11 mouse cellular contexts compared by ENCODE assay signal in the genomic region with DNA sequence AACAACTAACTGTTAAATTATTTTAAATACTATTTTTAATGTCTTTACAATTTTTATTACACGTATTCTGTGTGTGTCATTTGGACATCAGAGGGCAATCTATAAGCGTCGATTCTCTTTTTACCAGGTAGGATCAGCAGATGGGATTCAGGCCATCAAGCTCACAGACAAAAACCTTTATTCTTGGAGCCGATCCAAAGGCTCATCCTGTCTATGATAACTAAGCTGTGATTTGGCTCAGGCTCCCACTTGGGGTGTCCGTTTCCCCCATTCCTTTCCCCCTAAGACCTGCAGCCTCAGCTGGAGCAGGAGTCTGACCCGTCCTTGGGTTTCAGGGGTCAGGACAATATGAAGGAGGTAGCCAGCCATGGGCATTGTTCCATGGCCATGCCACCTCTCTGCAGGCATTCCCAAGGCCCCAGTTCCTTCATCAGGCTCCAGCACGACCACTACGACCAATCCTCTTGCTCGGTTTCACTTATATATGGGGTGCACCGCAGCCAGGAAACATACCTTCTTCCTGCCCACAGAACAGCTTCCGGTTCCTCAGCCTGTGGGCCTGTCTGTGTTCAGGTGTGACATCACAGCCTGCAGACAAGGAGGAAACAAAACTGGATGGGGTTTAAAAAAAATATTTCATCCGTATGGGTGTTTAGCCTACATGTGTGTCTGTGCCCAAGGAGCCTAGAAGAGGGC. TPM values are rescaled to one million over a fixed set of nuclear protein-coding genes. Genes with fewer than 3 reads are reported as not detected.
DNase-seq lines count a peak whose midpoint lies in the region; ATAC-seq and TF ChIP-seq lines count a peak whose summit lies in the region.
"Had no signal": no experiment of that assay in that cellular context is flagged by ENCODE, and none has a peak within 500 bp of the region (broad histone marks: within the 10 kb centered on the region; RNA-seq: fewer than 3 reads in every experiment).

No protein-coding gene starts in this region.

- intact Hi-C loops in heart, postnatal 36 days (cut with DNase I) = no loop called here

- H3K27me3 ChIP-seq in midbrain, embryonic 15.5 days (replicated peaks) = no peaks in the 10 kb centered on the region
- no peaks in the 10 kb centered on the region for H3K27me3 ChIP-seq in midbrain, embryonic 13.5 days
- no peaks in the 10 kb centered on the region for H3K27me3 ChIP-seq in small intestine, adult 2 months (ENCODE audit: control insufficient read depth, insufficient read depth, low read length)
- H3K27me3 ChIP-seq in hindbrain, embryonic 11.5 days (ENCODE audit: control insufficient read depth, insufficient read depth, low read length) = no peaks in the 10 kb centered on the region

- peak; percentile 76 for DNase-seq in thymus, postnatal 4 days
- DNase-seq in heart, postnatal 36 days = no peak
- no peak for DNase-seq in hindbrain, embryonic 11.5 days (ENCODE audit: low spot score)
- no peak for DNase-seq in gastrocnemius, postnatal 4 days (ENCODE audit: low spot score in 2 of 2)
- DNase-seq: adrenal gland, postnatal 14 days; forebrain, postnatal 0 days had no signal

- peaks cover 16% of the 10 kb centered on the region for H3K4me1 ChIP-seq in midbrain, embryonic 15.5 days
- peaks cover 18% of the 10 kb centered on the region for H3K4me1 ChIP-seq in midbrain, embryonic 13.5 days (replicated peaks)
- peaks cover 15% of the 10 kb centered on the region for H3K4me1 ChIP-seq in small intestine, adult 2 months (ENCODE audit: control insufficient read depth, insufficient read depth, insufficient read length, low read length)
- H3K4me1 ChIP-seq in hindbrain, embryonic 11.5 days (replicated peaks; ENCODE audit: control insufficient read depth, insufficient read depth, low read length) = no peaks in the 10 kb centered on the region

- no peaks in the 10 kb centered on the region for H3K36me3 ChIP-seq in midbrain, embryonic 15.5 days (replicated peaks)
- peaks cover 13% of the 10 kb centered on the region for H3K36me3 ChIP-seq in midbrain, embryonic 13.5 days
- H3K36me3 ChIP-seq in small intestine, adult 2 months (ENCODE audit: control insufficient read depth, insufficient read depth, low read length) = no peaks in the 10 kb centered on the region
- no peaks in the 10 kb centered on the region; the same call in 1 of the 2 replicates for H3K36me3 ChIP-seq in hindbrain, embryonic 11.5 days (ENCODE audit: control insufficient read depth, insufficient read depth, low read length)
- H3K36me3 ChIP-seq: limb, embryonic 10.5 days had no signal

- no peak overlapping the region for H3K27ac ChIP-seq in midbrain, embryonic 15.5 days
- H3K27ac ChIP-seq in midbrain, embryonic 13.5 days = no peak overlapping the region
- peak overlapping the region; percentile 43; the same call in 1 of the 2 replicates for H3K27ac ChIP-seq in small intestine, adult 2 months (ENCODE audit: insufficient read depth, low read depth, low read length)
- no peak overlapping the region for H3K27ac ChIP-seq in hindbrain, embryonic 11.5 days (ENCODE audit: low read depth, low read length)
- H3K27ac ChIP-seq: limb, embryonic 10.5 days had no signal

- no peak overlapping the region for H3K4me3 ChIP-seq in midbrain, embryonic 15.5 days
- H3K4me3 ChIP-seq in midbrain, embryonic 13.5 days (replicated peaks) = no peak overlapping the region
- peak overlapping the region; percentile 30 for H3K4me3 ChIP-seq in small intestine, adult 2 months (ENCODE audit: low read depth, low read length)
- no peak overlapping the region for H3K4me3 ChIP-seq in hindbrain, embryonic 11.5 days (ENCODE audit: low read depth, low read length)
- H3K4me3 ChIP-seq: limb, embryonic 10.5 days had no signal

- H3K4me2 ChIP-seq in midbrain, embryonic 15.5 days = no peak overlapping the region
- H3K4me2 ChIP-seq in midbrain, embryonic 13.5 days (replicated peaks) = no peak overlapping the region
- H3K4me2 ChIP-seq in hindbrain, embryonic 11.5 days (replicated peaks; ENCODE audit: low read depth, low read length) = no peak overlapping the region

- 84% methylated on average over 12 of the region's 12 CpGs for WGBS in midbrain, embryonic 15.5 days
- WGBS in midbrain, embryonic 13.5 days = 91% methylated on average over 12 of the region's 12 CpGs
- WGBS in small intestine, adult 2 months = 78% methylated on average over 12 of the region's 12 CpGs
- 91% methylated on average over 12 of the region's 12 CpGs for WGBS in hindbrain, embryonic 11.5 days

- no peak for ATAC-seq in midbrain, embryonic 15.5 days (replicated peaks)
- no peak for ATAC-seq in midbrain, embryonic 13.5 days
- ATAC-seq in hematopoietic stem cell, adult 5-6 weeks (replicated peaks in 1 of 2; ENCODE audit: insufficient read depth in 1 of 2, low FRiP score in 2 of 2, low TSS enrichment in 1 of 2, low read depth in 1 of 2, poor library complexity in 2 of 2, severe bottlenecking in 2 of 2) = peak; percentile 80 to 83
- no peak for ATAC-seq in hindbrain, embryonic 11.5 days (ENCODE audit: low FRiP score)
- ATAC-seq: forebrain, postnatal 0 days had no signal

- H3K9ac ChIP-seq in midbrain, embryonic 15.5 days = 0 out of 2 replicates have a peak overlapping the region, but pooled peaks have one; percentile 4
- no peak overlapping the region for H3K9ac ChIP-seq in midbrain, embryonic 13.5 days (replicated peaks)
- H3K9ac ChIP-seq in hindbrain, embryonic 11.5 days (ENCODE audit: low read depth, low read length) = no peak overlapping the region
- H3K9ac ChIP-seq: forebrain, postnatal 0 days had no signal

- TF ChIP-seq POLR2A in small intestine, adult 2 months (IDR thresholded peaks at IDR 0.05; ENCODE audit: low read depth, low read length) = no peak

- no peaks in the 10 kb centered on the region for H3K9me3 ChIP-seq in midbrain, embryonic 15.5 days
- H3K9me3 ChIP-seq in midbrain, embryonic 13.5 days = no peaks in the 10 kb centered on the region
- no peaks in the 10 kb centered on the region for H3K9me3 ChIP-seq in hindbrain, embryonic 11.5 days (ENCODE audit: control insufficient read depth, low read length)
- H3K9me3 ChIP-seq: limb, embryonic 10.5 days had no signal

- no peak for TF ChIP-seq CTCF in small intestine, adult 2 months (IDR thresholded peaks at IDR 0.05; ENCODE audit: extremely low read depth, insufficient read length, insufficient replicate concordance, low read depth, low read length)

RNA-seq across cellular contexts. Expression of a gene that starts 8.2 kb away (rescaled TPM):
- 156 and 157 TPM in 2 replicates for polyA plus RNA-seq in midbrain, embryonic 15.5 days (2015; fragmentation: Nextera tagmentation; extraction: Ambion mirVana)
- 107 and 110 TPM in 2 replicates for polyA plus RNA-seq in midbrain, embryonic 13.5 days (2015; fragmentation: Nextera tagmentation; extraction: Ambion mirVana)
- 15.2 and 18.9 TPM in 2 replicates for total RNA-seq in hematopoietic stem cell, adult 5-6 weeks (2017)
- 72.2 and 75.6 TPM in 2 replicates for polyA plus RNA-seq in small intestine, adult 2 months (2012; rRNA removed)
- 10 to 100 TPM; 26.0 to 29.0 TPM for total RNA-seq in heart, postnatal 36 days (2021)
- polyA plus RNA-seq in hindbrain, embryonic 11.5 days (2014; fragmentation: Nextera tagmentation; extraction: Ambion mirVana) = 72.1 and 72.9 TPM in 2 replicates
- total RNA-seq in gastrocnemius, postnatal 4 days (2021) = 10 to 100 TPM; 45.0 to 47.7 TPM

RNA-seq across cellular contexts. Expression of a gene that starts 8.2 kb away (rescaled TPM):
- polyA plus RNA-seq in midbrain, embryonic 15.5 days (2015; fragmentation: Nextera tagmentation; extraction: Ambion mirVana) = 38.7 and 40.5 TPM in 2 replicates
- 34.6 and 36.6 TPM in 2 replicates for polyA plus RNA-seq in midbrain, embryonic 13.5 days (2015; fragmentation: Nextera tagmentation; extraction: Ambion mirVana)
- total RNA-seq in hematopoietic stem cell, adult 5-6 weeks (2017) = 4.8 and 7.4 TPM in 2 replicates
- 9.8 and 19.7 TPM in 2 replicates for polyA plus RNA-seq in small intestine, adult 2 months (2012; rRNA removed)
- total RNA-seq in heart, postnatal 36 days (2021) = 10 to 100 TPM; 67.6 to 69.0 TPM
- 22.4 and 24.5 TPM in 2 replicates for polyA plus RNA-seq in hindbrain, embryonic 11.5 days (2014; fragmentation: Nextera tagmentation; extraction: Ambion mirVana)
- total RNA-seq in gastrocnemius, postnatal 4 days (2021) = 100 to 1,000 TPM; 100 to 115 TPM

RNA-seq across cellular contexts. Expression of a gene that starts 21.8 kb away (rescaled TPM):
- 0.83 and 0.99 TPM in 2 replicates for polyA plus RNA-seq in midbrain, embryonic 15.5 days (2015; fragmentation: Nextera tagmentation; extraction: Ambion mirVana)
- polyA plus RNA-seq in midbrain, embryonic 13.5 days (2015; fragmentation: Nextera tagmentation; extraction: Ambion mirVana) = 0.37 and 0.52 TPM in 2 replicates
- 0.31 TPM in 1 of 2 replicates, not detected in the other for total RNA-seq in hematopoietic stem cell, adult 5-6 weeks (2017)
- 0.43 and 0.72 TPM in 2 replicates for polyA plus RNA-seq in small intestine, adult 2 months (2012; rRNA removed)
- total RNA-seq in heart, postnatal 36 days (2021) = under 1 TPM; 0.14 to 0.17 TPM
- 0.21 and 0.96 TPM in 2 replicates for polyA plus RNA-seq in hindbrain, embryonic 11.5 days (2014; fragmentation: Nextera tagmentation; extraction: Ambion mirVana)
- 1 to 10 TPM in 1 of 2 experiments, under 1 TPM in 1; 0.73 to 1.1 TPM for total RNA-seq in gastrocnemius, postnatal 4 days (2021)

RNA-seq across cellular contexts. Expression of a gene that starts 45.7 kb away (rescaled TPM):
- 1.4 and 1.6 TPM in 2 replicates for polyA plus RNA-seq in midbrain, embryonic 15.5 days (2015; fragmentation: Nextera tagmentation; extraction: Ambion mirVana)
- 1.2 and 1.6 TPM in 2 replicates for polyA plus RNA-seq in midbrain, embryonic 13.5 days (2015; fragmentation: Nextera tagmentation; extraction: Ambion mirVana)
- total RNA-seq in hematopoietic stem cell, adult 5-6 weeks (2017) = 1.1 and 1.5 TPM in 2 replicates
- polyA plus RNA-seq in small intestine, adult 2 months (2012; rRNA removed) = 0.37 and 0.68 TPM in 2 replicates
- total RNA-seq in heart, postnatal 36 days (2021) = under 1 TPM; 0.95 to 0.97 TPM
- polyA plus RNA-seq in hindbrain, embryonic 11.5 days (2014; fragmentation: Nextera tagmentation; extraction: Ambion mirVana) = 0.53 and 1.0 TPM in 2 replicates
- total RNA-seq in gastrocnemius, postnatal 4 days (2021) = 10 to 100 TPM; 36.6 to 38.2 TPM

RNA-seq across cellular contexts. Expression of a gene that starts 46.5 kb away (rescaled TPM):
- polyA plus RNA-seq in midbrain, embryonic 15.5 days (2015; fragmentation: Nextera tagmentation; extraction: Ambion mirVana) = 60.8 and 66.1 TPM in 2 replicates
- polyA plus RNA-seq in midbrain, embryonic 13.5 days (2015; fragmentation: Nextera tagmentation; extraction: Ambion mirVana) = 64.3 and 67.4 TPM in 2 replicates
- 56.0 and 63.1 TPM in 2 replicates for total RNA-seq in hematopoietic stem cell, adult 5-6 weeks (2017)
- 19.6 and 34.1 TPM in 2 replicates for polyA plus RNA-seq in small intestine, adult 2 months (2012; rRNA removed)
- 100 to 1,000 TPM; 172 to 194 TPM for total RNA-seq in heart, postnatal 36 days (2021)
- 67.5 and 71.7 TPM in 2 replicates for polyA plus RNA-seq in hindbrain, embryonic 11.5 days (2014; fragmentation: Nextera tagmentation; extraction: Ambion mirVana)
- total RNA-seq in gastrocnemius, postnatal 4 days (2021) = 100 to 1,000 TPM; 183 to 188 TPM

Comparison
In these comparisons a context has a peak if more than half of its experiments do, and no peak if none do; other contexts are left out.
1. ATAC-seq: peak in hematopoietic stem cell, adult 5-6 weeks (2 of 2); none in midbrain, embryonic 15.5 days (single experiment), midbrain, embryonic 13.5 days (single experiment) and hindbrain, embryonic 11.5 days (single experiment).